Mouse (Mus musculus) heart, postnatal 0 days (tissue): ENCODE measurements around the gene Pdia2.

ENCODE experiments used
- CTCF ChIP-seq: IDR thresholded peaks from 2 replicates; pipeline ENCODE4 v1.5.1; 2016; ENCODE audit warnings: antibody characterized with exemption, control low read depth, low read depth
- EP300 ChIP-seq: IDR thresholded peaks from 2 replicates; pipeline ENCODE4 v1.6.1; 2016; ENCODE audit warnings: antibody characterized with exemption, low read depth

DNA sequence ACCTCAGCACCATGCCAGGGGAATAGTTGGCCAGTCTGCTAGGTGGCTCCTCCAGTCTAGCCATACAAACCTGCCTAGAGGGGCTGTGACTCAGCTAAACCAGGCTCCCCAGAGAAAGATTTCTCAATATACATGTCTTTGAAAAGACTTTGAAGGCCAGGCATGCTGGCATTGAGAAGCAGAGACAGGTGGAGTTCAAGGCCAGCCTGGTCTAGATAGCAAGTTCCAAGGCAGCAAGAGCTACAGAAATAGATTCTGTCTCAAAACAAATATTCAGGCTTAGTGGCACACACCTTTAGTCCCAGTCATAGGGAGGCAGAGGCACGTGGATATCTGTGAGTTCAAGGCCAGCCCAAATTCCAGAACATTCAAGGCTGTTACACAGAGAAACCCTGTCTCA, 7.5 kb upstream of the Pdia2 start:
- no peak for TF ChIP-seq CTCF
- TF ChIP-seq EP300: no peak
